Mouse (Mus musculus) liver, postnatal 0 days (tissue): ENCODE measurements around the gene Prdx2.

Experiments
- CTCF ChIP-seq: sonication (generic); IDR thresholded peaks from 2 replicates; pipeline ENCODE4 v1.5.1; 2016; ENCODE audit warnings: antibody characterized with exemption, low read depth
- EP300 ChIP-seq: IDR thresholded peaks from 2 replicates; pipeline ENCODE4 v1.6.1; 2016; ENCODE audit warnings: antibody characterized with exemption, low read depth, mild to moderate bottlenecking

DNA sequence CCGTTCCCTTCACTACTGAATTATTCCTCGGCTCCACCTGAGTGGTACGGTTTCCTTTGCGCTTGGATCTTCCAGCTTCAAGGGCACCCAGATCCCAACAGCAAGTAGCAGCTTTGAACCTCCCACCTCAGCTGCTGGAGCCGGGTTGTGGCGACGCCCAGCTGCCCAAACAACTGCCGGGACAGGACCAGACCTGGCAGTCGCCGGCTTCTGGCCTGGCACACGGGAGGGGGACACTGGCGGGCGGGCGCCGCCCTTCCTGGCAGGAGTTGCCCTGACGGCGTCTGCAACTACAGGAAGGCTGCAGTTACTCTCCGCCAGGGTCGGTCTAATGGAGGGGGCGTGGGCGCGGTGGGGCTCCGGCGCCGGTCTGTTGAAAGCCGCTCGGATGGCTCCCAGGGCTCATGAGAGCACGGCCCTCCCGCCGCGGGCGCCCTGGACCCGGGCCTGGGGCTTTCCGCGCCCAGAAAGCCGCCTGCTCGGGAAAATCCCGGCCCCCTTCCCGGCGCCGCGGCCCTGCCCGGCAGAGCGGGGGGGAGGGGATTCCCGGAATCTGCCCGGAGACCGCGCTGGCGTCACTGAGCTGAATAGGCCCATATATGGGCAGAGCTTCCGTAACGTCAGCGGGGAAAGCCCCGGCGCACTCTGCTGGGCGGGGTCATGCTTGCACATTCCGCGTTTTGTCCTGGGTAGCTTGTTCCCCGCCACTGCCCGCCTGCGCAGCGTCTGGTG lies 6.8 kb downstream of the Prdx2 start:
- TF ChIP-seq CTCF (peak; percentile 29), EP300 (no peak)
